Mouse (Mus musculus) liver, embryonic 11.5 days (tissue): ENCODE measurements around the gene Bmpr1a. TPM values are rescaled to one million over a fixed set of nuclear protein-coding genes. Genes with fewer than 3 reads are reported as not detected.
A peak's percentile ranks its signal among the peaks of the same experiment; 100 is the strongest.

Source experiments
- ATAC-seq: fragments of 200-750 bp; cut with Nextera tagmentation; replicated peaks from 2 replicates; pipeline ENCODE4 v1.8.0; 2017; ENCODE audit warnings: moderate number of reproducible peaks, mild to moderate bottlenecking, moderate TSS enrichment, moderate library complexity; ENCODE audit not compliant: low FRiP score
- DNase-seq: peaks from one replicate; pipeline ENCODE4 v3.0.0-alpha.2; 2017; ENCODE audit warnings: low spot score
- H3K27ac ChIP-seq: fragments of 300-500 bp; sonication (generic); 2 replicates; pipeline ENCODE4 v1.5.1; 2014; ENCODE audit warnings: mild to moderate bottlenecking, low read depth, low read length, control low read depth
- H3K27me3 ChIP-seq: fragments of 300-500 bp; sonication (generic); replicated peaks from 2 replicates; pipeline ENCODE4 v1.6.1; 2014; ENCODE audit warnings: low read length, mixed read lengths; ENCODE audit not compliant: control insufficient read depth, insufficient read depth
- H3K36me3 ChIP-seq: fragments of 300-500 bp; sonication (generic); 2 replicates; pipeline ENCODE4 v1.6.1; 2014; ENCODE audit warnings: mild to moderate bottlenecking, low read length, moderate library complexity, mixed read lengths; ENCODE audit not compliant: control insufficient read depth, insufficient read depth
- H3K4me1 ChIP-seq: fragments of 300-500 bp; sonication (generic); replicated peaks from 2 replicates; pipeline ENCODE4 v1.6.1; 2014; ENCODE audit warnings: low read length, mixed read lengths; ENCODE audit not compliant: control insufficient read depth, insufficient read depth
- H3K4me2 ChIP-seq: fragments of 300-500 bp; sonication (generic); 2 replicates; pipeline ENCODE4 v1.6.1; 2014; ENCODE audit warnings: mild to moderate bottlenecking, control low read depth, moderate library complexity
- H3K4me3 ChIP-seq: fragments of 300-500 bp; sonication (generic); 2 replicates; pipeline ENCODE4 v1.5.1; 2014; ENCODE audit warnings: low read depth, low read length, control low read depth
- H3K9ac ChIP-seq: fragments of 300-500 bp; sonication (generic); 2 replicates; pipeline ENCODE4 v1.6.1; 2014; ENCODE audit warnings: low read depth, low read length, control low read depth
- H3K9me3 ChIP-seq: fragments of 300-500 bp; sonication (generic); 2 replicates; pipeline ENCODE4 v1.6.1; 2016; ENCODE audit warnings: low read length, inconsistent platforms, mixed read lengths; ENCODE audit not compliant: control insufficient read depth
- WGBS: fragments of 180-500 bp; shearing (Covaris S2); extraction: QIAGEN DNeasy Blood & Tissue Kit; methylation state at CpG from one replicate; pipeline ENCODE4 v1.1.7; 2014; 5-methylcytosine and 5-hydroxymethylcytosine counted together
- polyA plus RNA-seq: library from polyadenylated mRNA; unstranded; fragments of >200 nt; fragmentation: Nextera tagmentation; extraction: Ambion mirVana; gene quantifications from 2 replicates; pipeline ENCODE4 v1.2.1, GENCODE M21; 2014

Bmpr1a gene
- polyA plus RNA-seq, 1 experiment from 2014 or later: 18.0 TPM

- DNase-seq (no peak), ATAC-seq (no peak)
- Histone ChIP-seq H3K36me3 (peaks cover 2% of the 10 kb centered on the region; the same call in 1 of the 2 replicates), H3K9ac (no peak overlapping the region), H3K4me3 (no peak overlapping the region), H3K4me1 (no peaks in the 10 kb centered on the region), H3K4me2 (no peak overlapping the region), H3K27ac (no peak overlapping the region), H3K9me3 (no peaks in the 10 kb centered on the region), H3K27me3 (no peaks in the 10 kb centered on the region)
- WGBS: 81% methylated on average over 8 of the region's 8 CpGs
Observed at GRCm38 (mm10) chr14:34402871-34403270, 100.3 kb downstream of the Bmpr1a start.

GRCm38 (mm10) chr14:34401135-34401534 is 102.0 kb downstream of the Bmpr1a start:
- Histone ChIP-seq H3K36me3 (no peaks in the 10 kb centered on the region; the same call in 1 of the 2 replicates), H3K27ac (no peak overlapping the region), H3K4me3 (no peak overlapping the region), H3K9me3 (no peaks in the 10 kb centered on the region), H3K4me1 (no peaks in the 10 kb centered on the region), H3K27me3 (no peaks in the 10 kb centered on the region), H3K4me2 (no peak overlapping the region), H3K9ac (no peak overlapping the region)
- peak; percentile 46 for DNase-seq
- 0 out of 2 replicates have a peak, but pooled peaks have one; percentile 29 for ATAC-seq
- 36% methylated on average over 6 of the region's 6 CpGs for WGBS

- no peak overlapping the region for H3K9ac ChIP-seq
- no peak overlapping the region for H3K27ac ChIP-seq
- H3K4me2 ChIP-seq: no peak overlapping the region
- H3K27me3 ChIP-seq: no peaks in the 10 kb centered on the region
- WGBS: 86% methylated on average over 3 of the region's 3 CpGs
- H3K9me3 ChIP-seq: no peaks in the 10 kb centered on the region
- no peak for DNase-seq
- ATAC-seq: no peak
- H3K4me3 ChIP-seq: no peak overlapping the region
- H3K36me3 ChIP-seq: no peaks in the 10 kb centered on the region; the same call in 1 of the 2 replicates
- no peaks in the 10 kb centered on the region for H3K4me1 ChIP-seq
Observed at GRCm38 (mm10) chr14:34400021-34400420, 103.1 kb downstream of the Bmpr1a start.

- no peak for ATAC-seq
- no peaks in the 10 kb centered on the region for H3K9me3 ChIP-seq
- H3K36me3 ChIP-seq: no peaks in the 10 kb centered on the region; the same call in 1 of the 2 replicates
Observed at GRCm38 (mm10) chr14:34399301-34399700, 103.8 kb downstream of the Bmpr1a start.

GRCm38 (mm10) chr14:34398901-34399300 is 104.2 kb downstream of the Bmpr1a start:
- Histone ChIP-seq H3K9me3 (no peaks in the 10 kb centered on the region), H3K9ac (no peak overlapping the region), H3K27me3 (no peaks in the 10 kb centered on the region), H3K27ac (no peak overlapping the region), H3K4me2 (no peak overlapping the region), H3K36me3 (no peaks in the 10 kb centered on the region; the same call in 1 of the 2 replicates), H3K4me1 (no peaks in the 10 kb centered on the region), H3K4me3 (no peak overlapping the region)
- no peak for DNase-seq
- no peak for ATAC-seq
- 87% methylated on average over 21 of the region's 21 CpGs for WGBS

More at GRCm38 (mm10) chr14:34399301-34399700, 103.8 kb downstream of the Bmpr1a start:
- H3K27ac ChIP-seq: no peak overlapping the region
- H3K4me2 ChIP-seq: no peak overlapping the region
- no peak overlapping the region for H3K9ac ChIP-seq
- DNase-seq: no peak
- H3K27me3 ChIP-seq: no peaks in the 10 kb centered on the region
- H3K4me3 ChIP-seq: no peak overlapping the region
- 88% methylated on average over 6 of the region's 6 CpGs for WGBS
- no peaks in the 10 kb centered on the region for H3K4me1 ChIP-seq

- H3K9me3 ChIP-seq: no peaks in the 10 kb centered on the region
- H3K4me2 ChIP-seq: no peak overlapping the region
- no peak for DNase-seq
- H3K27ac ChIP-seq: no peak overlapping the region
- H3K4me3 ChIP-seq: no peak overlapping the region
- no peaks in the 10 kb centered on the region; the same call in 1 of the 2 replicates for H3K36me3 ChIP-seq
- H3K4me1 ChIP-seq: no peaks in the 10 kb centered on the region
- ATAC-seq: no peak
- H3K27me3 ChIP-seq: no peaks in the 10 kb centered on the region
- WGBS: 92% methylated on average over 5 of the region's 5 CpGs
- H3K9ac ChIP-seq: no peak overlapping the region
Observed at GRCm38 (mm10) chr14:34397871-34398270, 105.3 kb downstream of the Bmpr1a start.

- Histone ChIP-seq H3K9ac (no peak overlapping the region), H3K4me1 (no peaks in the 10 kb centered on the region), H3K36me3 (no peaks in the 10 kb centered on the region; the same call in 1 of the 2 replicates), H3K27ac (no peak overlapping the region), H3K4me3 (no peak overlapping the region), H3K27me3 (no peaks in the 10 kb centered on the region), H3K9me3 (0 out of 2 replicates have a peak, but pooled peaks cover 2% of the 10 kb centered on the region), H3K4me2 (no peak overlapping the region)
- ATAC-seq: no peak
- WGBS: 78% methylated on average over 4 of the region's 4 CpGs
- DNase-seq: no peak
Observed at GRCm38 (mm10) chr14:34393295-34393694, 109.8 kb downstream of the Bmpr1a start.

GRCm38 (mm10) chr14:34382921-34383704 is 120.0 kb downstream of the Bmpr1a start:
- H3K27ac ChIP-seq: no peak overlapping the region
- no peaks in the 10 kb centered on the region for H3K4me1 ChIP-seq
- no peak for ATAC-seq
- H3K9me3 ChIP-seq: no peaks in the 10 kb centered on the region
- no peak for DNase-seq
- H3K4me3 ChIP-seq: no peak overlapping the region
- no peaks in the 10 kb centered on the region for H3K27me3 ChIP-seq
- H3K36me3 ChIP-seq: no peaks in the 10 kb centered on the region
- H3K9ac ChIP-seq: no peak overlapping the region
- no peak overlapping the region for H3K4me2 ChIP-seq
- WGBS: 89% methylated on average over 9 of the region's 9 CpGs
